11 mouse cellular contexts compared by ENCODE assay signal in the genomic region with DNA sequence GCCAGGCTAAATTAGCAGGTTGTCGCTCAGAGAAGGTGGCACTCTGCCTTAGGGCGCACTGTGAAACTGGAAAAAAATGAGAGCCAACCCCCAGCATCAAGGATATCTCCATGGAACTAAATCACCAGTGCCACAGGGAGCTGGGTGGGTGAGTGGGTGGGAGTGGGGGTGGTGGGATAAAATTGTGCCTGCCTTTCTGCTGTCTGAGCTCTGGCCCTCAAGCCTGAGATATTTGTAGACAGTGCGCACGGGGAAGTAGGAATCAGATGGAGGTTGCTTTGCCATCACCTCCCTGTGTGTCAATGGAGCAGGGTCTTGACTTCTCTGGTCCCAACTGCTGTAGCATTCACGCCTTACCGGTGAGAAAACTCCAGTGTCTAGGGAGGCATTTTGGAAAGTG. TPM values are rescaled to one million over a fixed set of nuclear protein-coding genes. Genes with fewer than 3 reads are reported as not detected.
A peak's percentile ranks its signal among the peaks of the same experiment; 100 is the strongest.
DNase-seq lines count a peak whose midpoint lies in the region; ATAC-seq lines count a peak whose summit lies in the region.
"Had no signal": no experiment of that assay in that cellular context is flagged by ENCODE, and none has a peak within 500 bp of the region (broad histone marks: within the 10 kb centered on the region; RNA-seq: fewer than 3 reads in every experiment).

No protein-coding gene starts in this region.

- H3K36me3 ChIP-seq in heart, embryonic 13.5 days, result no peaks in the 10 kb centered on the region
- H3K36me3 ChIP-seq in forebrain, embryonic 16.5 days (ENCODE audit: control insufficient read depth, insufficient read depth), result no peaks in the 10 kb centered on the region
- no peaks in the 10 kb centered on the region for H3K36me3 ChIP-seq in midbrain, embryonic 13.5 days

- ATAC-seq in heart, embryonic 13.5 days (ENCODE audit: extremely low read depth, insufficient number of reproducible peaks, low FRiP score, low TSS enrichment), result no peak
- ATAC-seq in forebrain, embryonic 16.5 days, result no peak
- no peak for ATAC-seq in midbrain, embryonic 13.5 days
- ATAC-seq in megakaryocyte, adult 5-6 weeks (ENCODE audit: poor library complexity, severe bottlenecking), result no peak

- no peaks in the 10 kb centered on the region for H3K9me3 ChIP-seq in heart, embryonic 13.5 days
- H3K9me3 ChIP-seq in forebrain, embryonic 16.5 days (ENCODE audit: control insufficient read depth, low read length), result no peaks in the 10 kb centered on the region
- no peaks in the 10 kb centered on the region for H3K9me3 ChIP-seq in midbrain, embryonic 13.5 days

- H3K9ac ChIP-seq in heart, embryonic 13.5 days, result no peak overlapping the region
- H3K9ac ChIP-seq in forebrain, embryonic 16.5 days (replicated peaks; ENCODE audit: low read depth, low read length), result peak overlapping the region; percentile 75
- peak overlapping the region; percentile 78; the same call in 1 of the 2 replicates for H3K9ac ChIP-seq in midbrain, embryonic 13.5 days (replicated peaks)

- 51% methylated on average over 6 of the region's 6 CpGs for WGBS in heart, embryonic 13.5 days
- 51% methylated on average over 6 of the region's 6 CpGs for WGBS in forebrain, embryonic 16.5 days
- 51% methylated on average over 6 of the region's 6 CpGs for WGBS in midbrain, embryonic 13.5 days

- H3K4me3 ChIP-seq in heart, embryonic 13.5 days, result peak overlapping the region; percentile 65
- peak overlapping the region; percentile 70 for H3K4me3 ChIP-seq in forebrain, embryonic 16.5 days (replicated peaks; ENCODE audit: low read length)
- H3K4me3 ChIP-seq in midbrain, embryonic 13.5 days (replicated peaks), result peak overlapping the region; percentile 55

- no peak overlapping the region for H3K27ac ChIP-seq in heart, embryonic 13.5 days (replicated peaks)
- H3K27ac ChIP-seq in forebrain, embryonic 16.5 days (ENCODE audit: low read length), result no peak overlapping the region
- no peak overlapping the region for H3K27ac ChIP-seq in midbrain, embryonic 13.5 days

- peaks cover 41% of the 10 kb centered on the region for H3K4me1 ChIP-seq in heart, embryonic 13.5 days
- H3K4me1 ChIP-seq in forebrain, embryonic 16.5 days (replicated peaks; ENCODE audit: control insufficient read depth, insufficient read depth, low read length), result peaks cover 34% of the 10 kb centered on the region
- H3K4me1 ChIP-seq in midbrain, embryonic 13.5 days (replicated peaks), result peaks cover 39% of the 10 kb centered on the region

- DNase-seq in heart, adult 8-10 months (ENCODE audit: low spot score), result no peak
- peak; percentile 84 for DNase-seq in brain, adult 2 months (ENCODE audit: low read depth, low spot score)
- no peak for DNase-seq in urinary bladder, postnatal 25 days (ENCODE audit: low spot score)
- no peak for DNase-seq in lung, postnatal 25 days (ENCODE audit: low spot score)
- DNase-seq: adrenal gland, adult 2 months had no signal

- H3K27me3 ChIP-seq in heart, embryonic 13.5 days (replicated peaks), result peaks cover 79% of the 10 kb centered on the region
- H3K27me3 ChIP-seq in forebrain, embryonic 16.5 days (replicated peaks; ENCODE audit: control insufficient read depth, insufficient read depth, low read length), result no peaks in the 10 kb centered on the region; the same call in 1 of the 2 replicates
- peaks cover 31% of the 10 kb centered on the region for H3K27me3 ChIP-seq in midbrain, embryonic 13.5 days

- peak overlapping the region; percentile 93 for H3K4me2 ChIP-seq in heart, embryonic 13.5 days
- H3K4me2 ChIP-seq in forebrain, embryonic 16.5 days (ENCODE audit: low read length), result peak overlapping the region; percentile 94
- peak overlapping the region; percentile 88 for H3K4me2 ChIP-seq in midbrain, embryonic 13.5 days (replicated peaks)

RNA-seq across cellular contexts. Expression of gene Cx3cl1, which starts 1.2 kb away (rescaled TPM):
- 11.2 and 12.9 TPM in 2 replicates for polyA plus RNA-seq in heart, embryonic 13.5 days (2015; fragmentation: Nextera tagmentation; extraction: Ambion mirVana)
- 1 to 10 TPM; 5.7 to 8.2 (median 7.2) TPM for total RNA-seq in heart, adult 8-10 months (2022)
- polyA plus RNA-seq in forebrain, embryonic 16.5 days (2015; fragmentation: Nextera tagmentation; extraction: Ambion mirVana), result 15.1 and 23.8 TPM in 2 replicates
- polyA plus RNA-seq in midbrain, embryonic 13.5 days (2015; fragmentation: Nextera tagmentation; extraction: Ambion mirVana), result 14.2 and 14.5 TPM in 2 replicates
- 0.13 and 0.18 TPM in 2 replicates for total RNA-seq in megakaryocyte, adult 5-6 weeks (2015)
- not detected in 2 replicates for total RNA-seq in megakaryocyte, adult 5-6 weeks (2017)

RNA-seq across cellular contexts. Expression of gene Ccl22, which starts 27.7 kb away (rescaled TPM):
- not detected in 2 replicates for polyA plus RNA-seq in heart, embryonic 13.5 days (2015; fragmentation: Nextera tagmentation; extraction: Ambion mirVana)
- total RNA-seq in heart, adult 8-10 months (2022), result not detected
- polyA plus RNA-seq in forebrain, embryonic 16.5 days (2015; fragmentation: Nextera tagmentation; extraction: Ambion mirVana), result not detected in 2 replicates
- polyA plus RNA-seq in midbrain, embryonic 13.5 days (2015; fragmentation: Nextera tagmentation; extraction: Ambion mirVana), result not detected in 2 replicates
- not detected in 2 replicates for total RNA-seq in megakaryocyte, adult 5-6 weeks (2015)
- total RNA-seq in megakaryocyte, adult 5-6 weeks (2017), result not detected in 2 replicates
- total RNA-seq: adrenal gland, adult 2 months had no signal
- polyA plus RNA-seq: lung, embryonic 16.5 days had no signal

RNA-seq across cellular contexts. Expression of gene Ccl17, which starts 37.2 kb away (rescaled TPM):
- 0.43 and 0.63 TPM in 2 replicates for polyA plus RNA-seq in heart, embryonic 13.5 days (2015; fragmentation: Nextera tagmentation; extraction: Ambion mirVana)
- total RNA-seq in heart, adult 8-10 months (2022), result not detected
- polyA plus RNA-seq in forebrain, embryonic 16.5 days (2015; fragmentation: Nextera tagmentation; extraction: Ambion mirVana), result 0.77 TPM in 1 of 2 replicates, not detected in the other
- 0.46 TPM in 1 of 2 replicates, not detected in the other for polyA plus RNA-seq in midbrain, embryonic 13.5 days (2015; fragmentation: Nextera tagmentation; extraction: Ambion mirVana)
- total RNA-seq in megakaryocyte, adult 5-6 weeks (2015), result 2.4 TPM in 1 of 2 replicates, not detected in the other
- 1.4 TPM in 1 of 2 replicates, not detected in the other for total RNA-seq in megakaryocyte, adult 5-6 weeks (2017)
- polyA plus RNA-seq: adrenal gland, adult 2 months; lung, embryonic 16.5 days; spleen, adult 2 months had no signal
